Mouse (Mus musculus) embryonic facial prominence, embryonic 15.5 days (tissue): Measurements from ENCODE around the gene Tbc1d14. TPM values are rescaled to one million over a fixed set of nuclear protein-coding genes. Genes with fewer than 3 reads are reported as not detected.

ENCODE experiments used
- ATAC-seq: fragments of 200-750 bp; cut with Nextera tagmentation; 2 replicates; pipeline ENCODE4 v1.8.0; 2017; ENCODE audit warnings: low read depth, moderate TSS enrichment; ENCODE audit not compliant: insufficient number of reproducible peaks, low FRiP score, low TSS enrichment
- H3K27ac ChIP-seq: fragments of 300-500 bp; sonication (generic); replicated peaks from 2 replicates; pipeline ENCODE4 v1.5.1; 2015; ENCODE audit warnings: mild to moderate bottlenecking, inconsistent platforms
- H3K27me3 ChIP-seq: fragments of 300-500 bp; sonication (generic); 2 replicates; pipeline ENCODE4 v1.6.1; 2015; ENCODE audit warnings: inconsistent platforms
- H3K36me3 ChIP-seq: fragments of 300-500 bp; sonication (generic); 2 replicates; pipeline ENCODE4 v1.6.1; 2015; ENCODE audit warnings: mild to moderate bottlenecking, inconsistent platforms
- H3K4me1 ChIP-seq: fragments of 300-500 bp; sonication (generic); 2 replicates; pipeline ENCODE4 v1.6.1; 2015; ENCODE audit warnings: inconsistent platforms
- H3K4me2 ChIP-seq: fragments of 300-500 bp; sonication (generic); replicated peaks from 2 replicates; pipeline ENCODE4 v1.6.1; 2015; ENCODE audit warnings: mild to moderate bottlenecking, inconsistent platforms
- H3K4me3 ChIP-seq: fragments of 300-500 bp; sonication (generic); replicated peaks from 2 replicates; pipeline ENCODE4 v1.5.1; 2015; ENCODE audit warnings: mild to moderate bottlenecking, inconsistent platforms
- H3K9ac ChIP-seq: fragments of 300-500 bp; sonication (generic); 2 replicates; pipeline ENCODE4 v1.6.1; 2015; ENCODE audit warnings: inconsistent platforms
- H3K9me3 ChIP-seq: fragments of 300-500 bp; sonication (generic); replicated peaks from 2 replicates; pipeline ENCODE4 v1.6.1; 2016; ENCODE audit warnings: inconsistent platforms
- WGBS: fragments of 180-500 bp; shearing (Covaris S2); methylation state at CpG from one replicate; pipeline ENCODE4 v1.1.7; 2015; 5-methylcytosine and 5-hydroxymethylcytosine counted together
- polyA plus RNA-seq: library from polyadenylated mRNA; unstranded; fragments of >200 nt; fragmentation: Nextera tagmentation; extraction: Ambion mirVana; gene quantifications from 2 replicates; pipeline ENCODE4 v1.2.1, GENCODE M21; 2015

Gene Tbc1d14
- polyA plus RNA-seq: 40.3 and 41.3 TPM in 2 replicates

GRCm38 (mm10) chr5:36593176-36593575 lies at the start of gene Tbc1d14:
TSS of gene Tbc1d14 (minus strand) at chr5:36593276.
- ATAC-seq: no peak

DNA sequence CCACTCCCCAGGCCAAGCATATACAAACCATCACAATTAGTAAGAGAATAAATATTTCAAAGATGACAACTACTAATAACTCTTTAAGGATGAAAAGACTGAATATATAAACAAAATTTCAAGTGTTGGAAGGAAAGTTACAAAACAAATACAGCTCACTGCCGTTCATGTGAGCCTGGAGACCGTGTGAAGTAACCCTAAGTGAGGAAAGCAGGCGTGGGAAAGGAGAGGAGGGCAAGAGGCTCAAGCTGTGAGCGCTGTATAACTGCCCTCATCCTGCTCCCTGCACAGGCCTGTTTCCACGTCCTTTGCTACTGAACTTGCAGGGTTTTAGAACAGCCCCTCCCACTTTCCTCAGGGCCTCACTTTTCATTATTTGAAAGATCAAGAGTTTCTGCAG lies 32.5 kb upstream of the Tbc1d14 start:
- Histone ChIP-seq H3K9me3 (no peaks in the 10 kb centered on the region), H3K27ac (no peak overlapping the region), H3K4me3 (no peak overlapping the region), H3K36me3 (peaks cover 26% of the 10 kb centered on the region; the same call in 1 of the 2 replicates), H3K4me1 (0 out of 2 replicates have a peak, but pooled peaks cover 4% of the 10 kb centered on the region), H3K9ac (no peak overlapping the region), H3K27me3 (no peaks in the 10 kb centered on the region), H3K4me2 (no peak overlapping the region)
- ATAC-seq: no peak
- 76% methylated on average over 5 of the region's 5 CpGs for WGBS

More at GRCm38 (mm10) chr5:36593176-36593575, at the start of gene Tbc1d14:
- H3K4me2 ChIP-seq: no peak within 1 kb of the TSS
- H3K9me3 ChIP-seq: no peaks in the 10 kb centered on the region
- no peaks in the 10 kb centered on the region for H3K27me3 ChIP-seq
- H3K4me3 ChIP-seq: no peak within 1 kb of the TSS
- H3K9ac ChIP-seq: no peak within 1 kb of the TSS
- no peak within 1 kb of the TSS for H3K27ac ChIP-seq
- 76% methylated on average over 5 of the region's 5 CpGs for WGBS
- H3K4me1 ChIP-seq: no peaks in the 10 kb centered on the region
- no peaks in the 10 kb centered on the region for H3K36me3 ChIP-seq

GRCm38 (mm10) chr5:36623670-36624069 lies 30.6 kb upstream of the Tbc1d14 start:
- no peak for ATAC-seq
- H3K9ac ChIP-seq: no peak overlapping the region
- H3K27ac ChIP-seq: no peak overlapping the region
- H3K36me3 ChIP-seq: peaks cover 19% of the 10 kb centered on the region; the same call in 1 of the 2 replicates
- WGBS: 89% methylated on average over 5 of the region's 5 CpGs
- H3K27me3 ChIP-seq: no peaks in the 10 kb centered on the region
- H3K4me2 ChIP-seq: no peak overlapping the region
- no peak overlapping the region for H3K4me3 ChIP-seq
- no peaks in the 10 kb centered on the region for H3K9me3 ChIP-seq
- H3K4me1 ChIP-seq: 0 out of 2 replicates have a peak, but pooled peaks cover 4% of the 10 kb centered on the region

DNA sequence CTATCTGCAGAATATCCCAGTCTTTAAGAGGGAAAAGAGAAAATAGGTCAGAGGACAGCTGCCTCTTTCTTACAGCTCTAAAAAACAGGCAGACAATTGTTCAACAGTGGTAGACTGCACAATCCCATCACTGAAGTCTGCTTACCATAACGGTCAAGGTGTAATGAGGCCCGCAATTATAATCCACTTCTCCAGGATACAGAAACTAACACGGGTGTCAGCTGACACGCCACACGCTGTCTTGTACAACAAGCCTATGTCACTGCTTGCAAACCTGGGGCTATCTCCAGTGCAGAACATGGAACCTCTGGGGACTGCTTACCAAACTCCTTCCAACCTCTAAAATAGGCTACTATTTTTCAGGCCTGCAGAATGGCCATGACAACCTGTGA lies 28.0 kb upstream of the Tbc1d14 start:
- Histone ChIP-seq H3K4me1 (0 out of 2 replicates have a peak, but pooled peaks cover 4% of the 10 kb centered on the region), H3K27me3 (no peaks in the 10 kb centered on the region), H3K9ac (no peak overlapping the region), H3K4me3 (no peak overlapping the region), H3K4me2 (no peak overlapping the region), H3K9me3 (no peaks in the 10 kb centered on the region), H3K27ac (0 out of 2 replicates have a peak overlapping the region, but pooled peaks have one; percentile 12), H3K36me3 (peaks cover 26% of the 10 kb centered on the region)
- WGBS: 84% methylated on average over 5 of the region's 5 CpGs
- no peak for ATAC-seq

- no peak overlapping the region for H3K4me3 ChIP-seq
- H3K9me3 ChIP-seq: no peaks in the 10 kb centered on the region
- ATAC-seq: no peak
- no peak overlapping the region for H3K4me2 ChIP-seq
- peaks cover 31% of the 10 kb centered on the region for H3K36me3 ChIP-seq
- 70% methylated on average over 8 of the region's 8 CpGs for WGBS
- no peak overlapping the region for H3K9ac ChIP-seq
- no peaks in the 10 kb centered on the region for H3K27me3 ChIP-seq
- H3K4me1 ChIP-seq: 0 out of 2 replicates have a peak, but pooled peaks cover 4% of the 10 kb centered on the region
- H3K27ac ChIP-seq: no peak overlapping the region
Observed at GRCm38 (mm10) chr5:36620409-36621057, 27.5 kb upstream of the Tbc1d14 start.

- no peak overlapping the region for H3K4me2 ChIP-seq
- 89% methylated on average over 5 of the region's 5 CpGs for WGBS
- no peak for ATAC-seq
- H3K36me3 ChIP-seq: peaks cover 42% of the 10 kb centered on the region
- no peaks in the 10 kb centered on the region for H3K9me3 ChIP-seq
- H3K27me3 ChIP-seq: no peaks in the 10 kb centered on the region
- no peak overlapping the region for H3K9ac ChIP-seq
- no peak overlapping the region for H3K27ac ChIP-seq
- no peak overlapping the region for H3K4me3 ChIP-seq
- 0 out of 2 replicates have a peak, but pooled peaks cover 4% of the 10 kb centered on the region for H3K4me1 ChIP-seq
Observed at GRCm38 (mm10) chr5:36618890-36619289, 25.8 kb upstream of the Tbc1d14 start.

GRCm38 (mm10) chr5:36618356-36618755 lies 25.3 kb upstream of the Tbc1d14 start:
- Histone ChIP-seq H3K4me2 (no peak overlapping the region), H3K9ac (no peak overlapping the region), H3K9me3 (no peaks in the 10 kb centered on the region), H3K27ac (no peak overlapping the region), H3K4me3 (no peak overlapping the region), H3K27me3 (no peaks in the 10 kb centered on the region), H3K36me3 (peaks cover 48% of the 10 kb centered on the region), H3K4me1 (0 out of 2 replicates have a peak, but pooled peaks cover 4% of the 10 kb centered on the region)
- 63% methylated on average over 4 of the region's 4 CpGs for WGBS
- ATAC-seq: no peak

- no peak for ATAC-seq
Observed at GRCm38 (mm10) chr5:36614124-36614523, 21.0 kb upstream of the Tbc1d14 start.

GRCm38 (mm10) chr5:36608939-36609499 lies 15.9 kb upstream of the Tbc1d14 start:
- H3K4me2 ChIP-seq: no peak overlapping the region
- WGBS: 86% methylated on average over 2 of the region's 2 CpGs
- H3K27me3 ChIP-seq: no peaks in the 10 kb centered on the region
- no peaks in the 10 kb centered on the region for H3K9me3 ChIP-seq
- H3K36me3 ChIP-seq: peaks cover 61% of the 10 kb centered on the region
- H3K4me1 ChIP-seq: no peaks in the 10 kb centered on the region
- H3K27ac ChIP-seq: no peak overlapping the region
- no peak overlapping the region for H3K4me3 ChIP-seq
- no peak for ATAC-seq
- H3K9ac ChIP-seq: no peak overlapping the region

More at GRCm38 (mm10) chr5:36614124-36614523, 21.0 kb upstream of the Tbc1d14 start:
- no peaks in the 10 kb centered on the region for H3K9me3 ChIP-seq
- H3K4me2 ChIP-seq: no peak overlapping the region
- no peak overlapping the region for H3K27ac ChIP-seq
- no peaks in the 10 kb centered on the region for H3K4me1 ChIP-seq
- H3K4me3 ChIP-seq: no peak overlapping the region
- peaks cover 65% of the 10 kb centered on the region for H3K36me3 ChIP-seq
- H3K9ac ChIP-seq: no peak overlapping the region
- H3K27me3 ChIP-seq: no peaks in the 10 kb centered on the region
- WGBS: 90% methylated on average over 4 of the region's 4 CpGs

- Histone ChIP-seq H3K9ac (no peak overlapping the region), H3K4me1 (no peaks in the 10 kb centered on the region), H3K27ac (no peak overlapping the region), H3K4me2 (no peak overlapping the region), H3K9me3 (no peaks in the 10 kb centered on the region), H3K36me3 (peaks cover 88% of the 10 kb centered on the region), H3K27me3 (no peaks in the 10 kb centered on the region), H3K4me3 (no peak overlapping the region)
- ATAC-seq: no peak
- 77% methylated on average over 5 of the region's 5 CpGs for WGBS
Observed at GRCm38 (mm10) chr5:36603031-36603430, 10.0 kb upstream of the Tbc1d14 start.

GRCm38 (mm10) chr5:36602028-36602427 lies 9.0 kb upstream of the Tbc1d14 start:
- H3K9me3 ChIP-seq: no peaks in the 10 kb centered on the region
- no peak overlapping the region for H3K4me3 ChIP-seq
- no peaks in the 10 kb centered on the region for H3K27me3 ChIP-seq
- no peak overlapping the region for H3K9ac ChIP-seq
- 90% methylated on average over 9 of the region's 9 CpGs for WGBS
- peaks cover 79% of the 10 kb centered on the region for H3K36me3 ChIP-seq
- ATAC-seq: no peak
- H3K4me1 ChIP-seq: no peaks in the 10 kb centered on the region
- H3K27ac ChIP-seq: no peak overlapping the region
- no peak overlapping the region for H3K4me2 ChIP-seq
